Mouse (Mus musculus): ENCODE results near the gene Dctn1.

Dctn1 gene

DNA sequence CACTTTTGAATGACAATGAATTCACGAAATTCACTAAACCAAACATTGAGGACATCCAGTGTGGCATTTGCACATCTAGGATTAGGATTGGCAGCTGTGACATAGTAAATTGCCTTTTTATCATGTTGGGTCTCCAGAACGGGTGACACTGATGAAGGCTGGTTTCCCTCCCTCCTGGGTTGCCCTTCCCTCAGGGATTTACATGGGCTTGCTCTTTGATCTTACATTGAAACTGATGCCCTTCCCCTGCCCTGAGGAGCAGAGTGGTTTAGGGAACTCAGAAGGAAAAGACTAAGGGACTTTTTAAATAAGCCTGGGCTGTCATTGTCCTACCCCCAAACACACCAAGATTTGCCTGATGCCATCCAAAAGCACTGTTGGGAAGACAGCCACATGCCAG, 65.8 kb downstream of the Dctn1 start:
- DNase-seq (ENCODE audit: low spot score in 2 of 2): no peak

DNA sequence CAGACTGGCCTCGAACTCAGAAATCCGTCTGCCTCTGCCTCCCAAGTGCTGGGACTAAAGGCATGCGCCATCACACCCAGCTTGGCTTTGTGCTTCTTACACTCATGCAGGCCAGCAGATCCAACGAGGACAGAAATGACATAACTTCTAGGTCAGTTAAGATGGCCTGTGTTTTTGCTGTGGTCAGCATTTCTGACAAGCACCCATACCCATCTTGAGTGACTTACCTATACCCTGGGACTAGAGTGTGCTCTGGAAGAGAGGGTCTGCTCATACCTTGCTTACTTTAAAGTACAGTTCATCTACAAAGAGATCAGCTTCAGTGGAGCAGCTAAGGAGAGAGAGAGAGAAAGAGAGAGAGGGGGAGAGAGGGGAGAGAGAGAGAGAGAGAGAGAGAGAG, 67.6 kb downstream of the Dctn1 start:
- DNase-seq (ENCODE audit: low spot score in 2 of 2): no peak

GRCm38 (mm10) chr6:83234280-83234741, 68.6 kb downstream of the Dctn1 start:
- DNase-seq (ENCODE audit: low spot score in 2 of 2): no peak

GRCm38 (mm10) chr6:83237123-83237522, 71.4 kb downstream of the Dctn1 start:
- DNase-seq (ENCODE audit: low spot score in 2 of 2): no peak

- no peak for DNase-seq (ENCODE audit: low spot score in 2 of 2)
Observed at GRCm38 (mm10) chr6:83244422-83245061, 78.8 kb downstream of the Dctn1 start.

GRCm38 (mm10) chr6:83245134-83245533, 79.4 kb downstream of the Dctn1 start:
- no peak for DNase-seq (ENCODE audit: low spot score in 2 of 2)

DNA sequence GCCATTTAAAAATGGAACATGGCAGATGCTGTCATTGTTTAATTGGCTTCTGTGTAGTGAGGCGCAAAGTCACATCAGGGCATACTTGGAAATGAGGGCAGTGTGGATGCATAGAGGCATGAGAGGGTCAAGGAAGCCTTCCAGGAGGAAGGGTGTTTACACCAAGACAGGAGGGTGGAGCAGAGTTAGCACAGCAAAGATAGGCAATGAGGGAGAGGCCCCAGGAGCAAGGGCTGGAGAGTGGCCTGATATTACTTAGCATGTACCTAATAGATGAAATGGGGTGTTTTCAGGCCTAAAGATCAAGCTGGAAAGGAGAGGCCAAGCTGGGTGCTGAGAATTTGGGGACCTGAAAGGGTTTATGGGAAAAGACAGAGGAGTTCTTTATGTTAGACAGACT, 80.3 kb downstream of the Dctn1 start:
- DNase-seq (ENCODE audit: low spot score in 2 of 2): no peak

DNA sequence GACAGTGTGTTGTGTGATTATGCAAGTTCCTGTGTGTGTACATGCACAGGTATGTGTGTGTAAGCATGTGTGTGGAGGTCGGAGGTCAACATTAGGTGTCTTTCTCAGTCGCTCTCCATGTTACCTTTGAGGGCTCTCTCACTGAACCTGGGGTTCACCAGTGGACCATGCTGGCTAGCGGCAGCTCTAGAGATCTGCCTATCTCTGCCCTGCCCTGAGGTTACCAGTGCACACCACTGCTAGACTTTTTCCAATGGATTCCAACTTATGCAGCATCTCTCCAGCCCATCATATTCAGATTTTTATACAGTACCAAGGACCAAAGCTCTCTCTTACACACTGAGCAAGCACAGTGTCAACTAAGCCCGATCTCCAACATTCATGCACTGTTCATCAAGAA, 81.0 kb downstream of the Dctn1 start:
- DNase-seq (ENCODE audit: low spot score in 2 of 2): no peak

- DNase-seq (ENCODE audit: low spot score in 2 of 2): no peak
Observed at GRCm38 (mm10) chr6:83247153-83247552, 81.4 kb downstream of the Dctn1 start.
